Mouse (Mus musculus) spleen, postnatal 10 days (tissue): Measurements from ENCODE around the gene Cpne7.

ENCODE experiments used
- DNase-seq, 2 experiments: peaks; one replicate each; pipeline ENCODE4 v3.0.0; 2021 to 2022; ENCODE audit warnings: low spot score in 2 of 2

Cpne7 gene

GRCm38 (mm10) chr8:123113908-123114469, 3.2 kb upstream of the Cpne7 start:
- no peak for DNase-seq

GRCm38 (mm10) chr8:123114644-123115043, 2.5 kb upstream of the Cpne7 start:
- DNase-seq, result no peak

GRCm38 (mm10) chr8:123117744-123118143, 570 bp downstream of the Cpne7 start:
- no peak for DNase-seq

- DNase-seq, result no peak
Measured at GRCm38 (mm10) chr8:123122059-123122458, 4.9 kb downstream of the Cpne7 start.

- DNase-seq, result no peak
Measured at GRCm38 (mm10) chr8:123122670-123123069, 5.5 kb downstream of the Cpne7 start.

- DNase-seq, result peak; percentile 46 to 69
Measured at GRCm38 (mm10) chr8:123126193-123126816, 9.1 kb downstream of the Cpne7 start.

- no peak for DNase-seq
Measured at GRCm38 (mm10) chr8:123131041-123131440, 13.9 kb downstream of the Cpne7 start.

GRCm38 (mm10) chr8:123132953-123133352, 15.8 kb downstream of the Cpne7 start:
- DNase-seq, result no peak

GRCm38 (mm10) chr8:123134149-123134713, 17.1 kb downstream of the Cpne7 start:
- DNase-seq, result no peak

- DNase-seq, result no peak
Measured at GRCm38 (mm10) chr8:123135406-123135805, 18.2 kb downstream of the Cpne7 start.

- no peak for DNase-seq
Measured at GRCm38 (mm10) chr8:123135806-123136205, 18.6 kb downstream of the Cpne7 start.

- no peak for DNase-seq
Measured at GRCm38 (mm10) chr8:123136287-123136686, 19.1 kb downstream of the Cpne7 start.

GRCm38 (mm10) chr8:123137645-123138077, 20.5 kb downstream of the Cpne7 start:
- no peak for DNase-seq

GRCm38 (mm10) chr8:123138741-123139140, 21.6 kb downstream of the Cpne7 start:
- DNase-seq, result no peak

- DNase-seq, result no peak
Measured at GRCm38 (mm10) chr8:123141741-123142462, 24.7 kb downstream of the Cpne7 start.

GRCm38 (mm10) chr8:123145279-123145678, 28.1 kb downstream of the Cpne7 start:
- DNase-seq, result peak in 1 of 2 experiments; percentile 52

GRCm38 (mm10) chr8:123146390-123146789, 29.2 kb downstream of the Cpne7 start:
- no peak for DNase-seq

GRCm38 (mm10) chr8:123150737-123151171, 33.6 kb downstream of the Cpne7 start:
- no peak for DNase-seq

GRCm38 (mm10) chr8:123155177-123155576, 38.0 kb downstream of the Cpne7 start:
- DNase-seq, result peak; percentile 30 to 33

GRCm38 (mm10) chr8:123156070-123156773, 39.0 kb downstream of the Cpne7 start:
- DNase-seq, result peak; percentile 46 to 49

GRCm38 (mm10) chr8:123157888-123158465, 40.8 kb downstream of the Cpne7 start, which contains the start of gene Sult5a1:
Gene Sult5a1, minus strand, starts transcription at chr8:123158315.
- no peak for DNase-seq
